Mouse (Mus musculus) MEL (cell line): ENCODE results near the gene Vps39. TPM values are rescaled to one million over a fixed set of nuclear protein-coding genes. Genes with fewer than 3 reads are reported as not detected.

Experiments
- DNase-seq: peaks from one replicate; pipeline ENCODE4 v3.0.0; 2011; ENCODE audit warnings: low read depth, low spot score
- H3K27ac ChIP-seq: 2 replicates; pipeline ENCODE4 v1.5.1; 2012; ENCODE audit warnings: low read depth, mild to moderate bottlenecking, control low read depth, low read length, moderate library complexity; ENCODE audit not compliant: control insufficient read depth
- H3K27me3 ChIP-seq, 2 experiments: fragments of 150-350 bp in 1 of 2; sonication (generic) in 1 of 2; 2 replicates each; pipeline ENCODE4 v1.6.1; 2012; ENCODE audit warnings: low read length in 2 of 2, mild to moderate bottlenecking in 2 of 2, improper control_type of control experiment in 1 of 2, moderate library complexity in 1 of 2; ENCODE audit not compliant: insufficient read depth in 2 of 2, control insufficient read depth in 1 of 2
- H3K36me3 ChIP-seq, 2 experiments: 2 replicates each; pipeline ENCODE4 v1.6.1; 2012 to 2014; ENCODE audit warnings: low read length in 2 of 2, improper control_type of control experiment in 1 of 2, inconsistent platforms in 1 of 2, mild to moderate bottlenecking in 1 of 2; ENCODE audit not compliant: insufficient read depth in 2 of 2, control insufficient read depth in 1 of 2
- H3K4me1 ChIP-seq, 2 experiments: fragments of 150-350 bp in 1 of 2; sonication (generic) in 1 of 2; 2 replicates each; pipeline ENCODE4 v1.6.1; 2012; ENCODE audit warnings: low read length in 2 of 2, improper control_type of control experiment in 1 of 2, mild to moderate bottlenecking in 1 of 2; ENCODE audit not compliant: insufficient read depth in 2 of 2, control insufficient read depth in 1 of 2
- H3K4me3 ChIP-seq, 2 experiments: fragments of 150-350 bp in 1 of 2; sonication (generic) in 1 of 2; 2 replicates each; pipeline ENCODE4 v1.5.1; 2012; ENCODE audit warnings: low read depth in 2 of 2, low read length in 2 of 2, mild to moderate bottlenecking in 2 of 2, moderate library complexity in 2 of 2, control low read depth in 1 of 2, improper control_type of control experiment in 1 of 2; ENCODE audit not compliant: control insufficient read depth in 1 of 2, insufficient read depth in 1 of 2
- H3K79me2 ChIP-seq: 2 replicates; pipeline ENCODE4 v1.6.1; 2012; ENCODE audit warnings: mild to moderate bottlenecking, low read length, moderate library complexity; ENCODE audit not compliant: control insufficient read depth, poor library complexity, insufficient read depth
- H3K9ac ChIP-seq: 2 replicates; pipeline ENCODE4 v1.6.1; 2012; ENCODE audit warnings: low read depth, mild to moderate bottlenecking, control low read depth, low read length, moderate library complexity; ENCODE audit not compliant: control insufficient read depth, poor library complexity, severe bottlenecking
- H3K9me3 ChIP-seq: fragments of 150-350 bp; sonication (generic); replicated peaks from 2 replicates; pipeline ENCODE4 v1.6.1; 2012; ENCODE audit warnings: mild to moderate bottlenecking, low read length, improper control_type of control experiment, moderate library complexity; ENCODE audit not compliant: insufficient read depth
- BHLHE40 ChIP-seq: IDR thresholded peaks from 2 replicates; pipeline ENCODE4 v1.6.1; 2012; ENCODE audit warnings: low read depth, mild to moderate bottlenecking, inconsistent platforms, low read length, improper control_type of control experiment, borderline replicate concordance
- CHD1 ChIP-seq: IDR thresholded peaks from 2 replicates; pipeline ENCODE4 v1.6.1; 2012; ENCODE audit warnings: low read depth, mild to moderate bottlenecking, inconsistent platforms, low read length, improper control_type of control experiment
- E2F4 ChIP-seq: IDR thresholded peaks from 2 replicates; pipeline ENCODE4 v1.6.1; 2011; ENCODE audit warnings: low read depth, low read length, improper control_type of control experiment, borderline replicate concordance
- EP300 ChIP-seq, 2 experiments: IDR thresholded peaks; 2 replicates each; pipeline ENCODE4 v1.6.1; 2011; ENCODE audit warnings: improper control_type of control experiment in 2 of 2, low read length in 2 of 2, low read depth in 1 of 2, mild to moderate bottlenecking in 1 of 2
- GABPA ChIP-seq: IDR thresholded peaks from 2 replicates; pipeline ENCODE4 v1.6.1; 2012; ENCODE audit warnings: low read depth, mild to moderate bottlenecking, inconsistent platforms, low read length, improper control_type of control experiment, moderate library complexity
- JUND ChIP-seq: IDR thresholded peaks from 2 replicates; pipeline ENCODE4 v1.6.1; 2011; ENCODE audit warnings: low read depth, mild to moderate bottlenecking, improper control_type of control experiment, low read length
- KAT2A ChIP-seq: conservative IDR thresholded peaks from 2 replicates; pipeline ENCODE4 v1.6.1; 2012; ENCODE audit warnings: low read depth, low read length, improper control_type of control experiment, inconsistent platforms
- MAFK ChIP-seq: IDR thresholded peaks from 2 replicates; pipeline ENCODE4 v1.6.1; 2011; ENCODE audit warnings: low read depth, mild to moderate bottlenecking, low read length, improper control_type of control experiment, borderline replicate concordance
- MAZ ChIP-seq: IDR thresholded peaks from 2 replicates; pipeline ENCODE4 v1.6.1; 2012; ENCODE audit warnings: low read depth, mild to moderate bottlenecking, inconsistent platforms, low read length, improper control_type of control experiment
- MYB ChIP-seq: IDR thresholded peaks from 2 replicates; pipeline ENCODE4 v1.6.1; 2011; ENCODE audit warnings: mild to moderate bottlenecking, low read depth, low read length, improper control_type of control experiment
- NELFE ChIP-seq: IDR thresholded peaks from 2 replicates; pipeline ENCODE4 v1.6.1; 2011; ENCODE audit warnings: low read depth, low read length, improper control_type of control experiment
- NRF1 ChIP-seq: IDR thresholded peaks from 2 replicates; pipeline ENCODE4 v1.6.1; 2014; ENCODE audit warnings: low read depth, mild to moderate bottlenecking, inconsistent platforms, low read length, improper control_type of control experiment, moderate library complexity; ENCODE audit not compliant: poor library complexity, insufficient read depth, severe bottlenecking
- POLR2A ChIP-seq, 2 experiments: IDR thresholded peaks; 2 replicates each; pipeline ENCODE4 v1.6.1; 2011 to 2012; ENCODE audit warnings: low read length in 2 of 2, mild to moderate bottlenecking in 2 of 2, control low read depth in 1 of 2, improper control_type of control experiment in 1 of 2, low read depth in 1 of 2, moderate library complexity in 1 of 2; ENCODE audit not compliant: control insufficient read depth in 1 of 2, insufficient read depth in 1 of 2, poor library complexity in 1 of 2
- POLR2AphosphoS2 ChIP-seq: IDR thresholded peaks from 2 replicates; pipeline ENCODE4 v1.6.1; 2011; ENCODE audit warnings: low read length, improper control_type of control experiment
- POLR2AphosphoS5 ChIP-seq: IDR thresholded peaks from 2 replicates; pipeline ENCODE4 v1.6.1; 2012; ENCODE audit warnings: low read depth, borderline replicate concordance, mild to moderate bottlenecking, inconsistent platforms, low read length, moderate library complexity, mixed read lengths
- SMC3 ChIP-seq: IDR thresholded peaks from 2 replicates; pipeline ENCODE4 v1.6.1; 2011; ENCODE audit warnings: low read depth, low read length, improper control_type of control experiment
- TCF12 ChIP-seq: IDR thresholded peaks from 2 replicates; pipeline ENCODE4 v1.6.1; 2014; ENCODE audit warnings: low read depth, mild to moderate bottlenecking, inconsistent platforms, low read length, improper control_type of control experiment, moderate library complexity
- USF1 ChIP-seq: IDR thresholded peaks from 2 replicates; pipeline ENCODE4 v1.6.1; 2014; ENCODE audit warnings: low read depth, mild to moderate bottlenecking, inconsistent platforms, low read length, improper control_type of control experiment, moderate library complexity
- USF2 ChIP-seq, 2 experiments: IDR thresholded peaks; 2 replicates each; pipeline ENCODE4 v1.6.1; 2011 to 2012; ENCODE audit warnings: improper control_type of control experiment in 2 of 2, low read length in 2 of 2, borderline replicate concordance in 1 of 2, inconsistent platforms in 1 of 2, low read depth in 1 of 2, mild to moderate bottlenecking in 1 of 2; ENCODE audit not compliant: insufficient read depth in 1 of 2
- ZMIZ1 ChIP-seq: IDR thresholded peaks from 2 replicates; pipeline ENCODE4 v1.6.1; 2012; ENCODE audit warnings: low read depth, mild to moderate bottlenecking, inconsistent platforms, low read length, improper control_type of control experiment, moderate library complexity
- polyA plus RNA-seq, 2 experiments: library from polyadenylated mRNA; stranded (reverse) in 1 of 2; unstranded in 1 of 2; fragments of >175 nt in 1 of 2; fragments of >200 nt in 1 of 2; gene quantifications; 2 replicates each; pipeline versions ENCODE4 v1.2.1 to v1.2.4; 2012; ENCODE audit warnings: low replicate concordance in 2 of 2, low read depth in 1 of 2; ENCODE audit not compliant: insufficient read length in 2 of 2, insufficient read depth in 1 of 2, missing spikeins in 1 of 2
- total RNA-seq: library from RNA; depleted of rRNA; stranded (reverse); fragments of 300-350 nt; gene quantifications from 2 replicates; pipeline ENCODE4 v1.2.3, GENCODE M21; 2012

Gene Vps39
- total and polyA plus RNA-seq, 3 experiments = 19.6 to 20.9 TPM; not detected in 1

DNA sequence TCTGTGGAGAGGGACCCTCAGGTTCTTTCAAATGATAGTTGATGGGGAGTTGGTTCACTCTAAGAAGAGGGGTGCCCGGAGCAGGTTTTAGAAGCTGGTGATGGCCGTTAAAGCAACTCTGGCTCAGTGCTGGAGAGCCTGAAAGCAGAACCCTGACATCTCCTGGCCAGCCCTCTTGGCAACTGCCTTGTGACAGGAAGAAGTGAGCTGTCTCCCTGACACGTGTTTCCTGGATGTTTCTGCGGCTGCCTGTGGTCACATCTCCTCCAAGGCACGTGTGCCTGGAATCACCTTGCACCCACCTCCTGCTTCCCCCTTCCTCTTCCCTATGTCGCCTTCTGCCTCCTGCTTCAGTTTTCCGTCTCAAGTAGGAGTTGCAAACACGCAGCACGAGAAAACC, 4.8 kb downstream of the Vps39 start:
- Histone ChIP-seq H3K27me3 (no peaks in the 10 kb centered on the region), H3K4me3 (no peak overlapping the region), H3K4me1 (peaks cover 9 to 19% of the 10 kb centered on the region in 2 experiments), H3K9ac (no peak overlapping the region), H3K9me3 (no peaks in the 10 kb centered on the region), H3K36me3 (peaks cover 3 to 25% of the 10 kb centered on the region in 2 experiments), H3K27ac (no peak overlapping the region)
- no peak for DNase-seq
- no peak for TF ChIP-seq CHD1
- TF ChIP-seq POLR2AphosphoS2 = no peak
- TF ChIP-seq, all 39 proteins: peak for 0
- peaks cover 10% of the 10 kb centered on the region for H3K79me2 ChIP-seq

DNA sequence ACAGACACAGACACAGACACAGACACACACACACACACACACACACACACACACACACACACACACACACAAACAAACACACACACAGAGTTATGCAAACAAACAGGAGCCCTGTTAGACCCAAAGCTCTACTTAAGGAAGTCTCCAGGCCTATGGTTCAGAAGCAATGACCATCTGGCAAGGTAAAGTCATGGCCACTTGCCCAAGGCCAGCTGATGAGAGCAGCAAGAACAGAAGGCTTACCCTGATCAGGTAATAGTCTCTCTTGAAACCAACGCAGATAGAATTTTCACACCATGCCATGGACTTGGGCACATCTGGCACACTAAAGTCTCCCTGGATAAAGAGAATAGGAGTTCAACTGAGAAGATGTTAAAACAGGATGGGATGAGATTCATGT, 11.2 kb downstream of the Vps39 start:
- Histone ChIP-seq H3K4me3 (no peak overlapping the region), H3K36me3 (peaks cover 0 to 5% of the 10 kb centered on the region in 2 experiments; a peak in 2 of 4 replicates)
- TF ChIP-seq MYB (no peak), POLR2A (IDR thresholded peaks at IDR 0.05; ENCODE audit: control insufficient read depth in 1 of 2, insufficient read depth in 1 of 2, low read depth in 1 of 2, low read length in 2 of 2, poor library complexity in 1 of 2) (no peak), JUND (no peak), CHD1 (no peak), GABPA (no peak), TCF12 (no peak), ZMIZ1 (no peak), NELFE (no peak), KAT2A (no peak), USF1 (no peak), SMC3 (no peak), MAZ (no peak), POLR2AphosphoS5 (no peak), BHLHE40 (no peak), MAFK (no peak), E2F4 (no peak), EP300 (IDR thresholded peaks at IDR 0.05; ENCODE audit: low read depth in 1 of 2, low read length in 2 of 2) (no peak), USF2 (IDR thresholded peaks at IDR 0.05; ENCODE audit: borderline replicate concordance in 1 of 2, insufficient read depth in 1 of 2, low read depth in 1 of 2, low read length in 2 of 2) (no peak), NRF1 (no peak)

More for the DNA sequence above, 11.2 kb downstream of the Vps39 start:
- Histone ChIP-seq H3K4me1 (no peaks in the 10 kb centered on the region), H3K79me2 (no peaks in the 10 kb centered on the region), H3K9me3 (no peaks in the 10 kb centered on the region), H3K27me3 (no peaks in the 10 kb centered on the region), H3K27ac (no peak overlapping the region), H3K9ac (no peak overlapping the region)
- no peak for DNase-seq
